16 mouse cellular contexts compared by ENCODE assay signal in genomic region chrX:96501580-96501979, GRCm38 (mm10). TPM values are rescaled to one million over a fixed set of nuclear protein-coding genes. Genes with fewer than 3 reads are reported as not detected.
A peak's percentile ranks its signal among the peaks of the same experiment; 100 is the strongest.
DNase-seq lines count a peak whose midpoint lies in the region; ATAC-seq and TF ChIP-seq lines count a peak whose summit lies in the region.
"Had no signal": no experiment of that assay in that cellular context is flagged by ENCODE, and none has a peak within 500 bp of the region (broad histone marks: within the 10 kb centered on the region; RNA-seq: fewer than 3 reads in every experiment).

No protein-coding gene starts in this region.

- H3K4me2 ChIP-seq in embryonic facial prominence, embryonic 11.5 days (ENCODE audit: low read depth, low read length) = no peak overlapping the region
- no peak overlapping the region for H3K4me2 ChIP-seq in kidney, postnatal 0 days (ENCODE audit: low read length)
- H3K4me2 ChIP-seq: heart, embryonic 13.5 days; limb, embryonic 13.5 days; lung, embryonic 15.5 days; midbrain, embryonic 15.5 days; neural tube, embryonic 13.5 days had no signal

- DNase-seq in embryonic facial prominence, embryonic 11.5 days (ENCODE audit: low spot score) = peak; percentile 2
- DNase-seq in embryonic facial prominence, embryonic 10.5 days (ENCODE audit: low spot score) = no peak
- peak; percentile 8 for DNase-seq in kidney, postnatal 0 days (ENCODE audit: low spot score)
- no peak for DNase-seq in kidney, postnatal 4 days
- peak; percentile 46 for DNase-seq in 3T3-L1 (ENCODE audit: low read depth, low spot score)
- DNase-seq in Patski (ENCODE audit: low read depth, low spot score) = no peak
- DNase-seq in limb, embryonic 10.5 days (ENCODE audit: low spot score) = no peak
- no peak for DNase-seq in urinary bladder, postnatal 36 days (ENCODE audit: low spot score in 2 of 2)
- DNase-seq: gastrocnemius, postnatal 10 days; right cerebral cortex, adult 18-20 months had no signal

- no peak overlapping the region for H3K9ac ChIP-seq in embryonic facial prominence, embryonic 11.5 days (replicated peaks; ENCODE audit: low read length)
- no peak overlapping the region for H3K9ac ChIP-seq in kidney, postnatal 0 days (ENCODE audit: low read depth, low read length)
- H3K9ac ChIP-seq: heart, embryonic 13.5 days; limb, embryonic 13.5 days; lung, embryonic 15.5 days; midbrain, embryonic 15.5 days; neural tube, embryonic 13.5 days had no signal

- H3K4me3 ChIP-seq in embryonic facial prominence, embryonic 11.5 days (ENCODE audit: low read depth, low read length) = no peak overlapping the region
- no peak overlapping the region for H3K4me3 ChIP-seq in embryonic facial prominence, embryonic 10.5 days
- no peak overlapping the region for H3K4me3 ChIP-seq in kidney, postnatal 0 days (replicated peaks; ENCODE audit: low read depth, low read length)
- H3K4me3 ChIP-seq in limb, embryonic 10.5 days = no peak overlapping the region
- H3K4me3 ChIP-seq: heart, embryonic 13.5 days; limb, embryonic 13.5 days; lung, embryonic 15.5 days; midbrain, embryonic 15.5 days; neural tube, embryonic 13.5 days had no signal

- 60% methylated on average over 1 of the region's 1 CpGs for WGBS in embryonic facial prominence, embryonic 11.5 days
- 67% methylated on average over 1 of the region's 1 CpGs for WGBS in embryonic facial prominence, embryonic 10.5 days
- 53% methylated on average over 1 of the region's 1 CpGs for WGBS in kidney, postnatal 0 days
- 56% methylated on average over 1 of the region's 1 CpGs for WGBS in limb, embryonic 10.5 days

- H3K36me3 ChIP-seq in embryonic facial prominence, embryonic 11.5 days (replicated peaks; ENCODE audit: control insufficient read depth, insufficient read depth, low read depth, low read length) = no peaks in the 10 kb centered on the region
- 0 out of 2 replicates have a peak, but pooled peaks cover 4% of the 10 kb centered on the region for H3K36me3 ChIP-seq in embryonic facial prominence, embryonic 10.5 days (replicated peaks)
- no peaks in the 10 kb centered on the region for H3K36me3 ChIP-seq in kidney, postnatal 0 days (ENCODE audit: insufficient read depth, low read length)
- H3K36me3 ChIP-seq in limb, embryonic 10.5 days = peaks cover 4% of the 10 kb centered on the region; the same call in 1 of the 2 replicates
- H3K36me3 ChIP-seq: heart, embryonic 13.5 days; limb, embryonic 13.5 days; lung, embryonic 15.5 days; midbrain, embryonic 15.5 days; neural tube, embryonic 13.5 days had no signal

- no peaks in the 10 kb centered on the region for H3K9me3 ChIP-seq in embryonic facial prominence, embryonic 11.5 days (replicated peaks; ENCODE audit: control insufficient read depth, low read length)
- H3K9me3 ChIP-seq in embryonic facial prominence, embryonic 10.5 days = no peaks in the 10 kb centered on the region
- H3K9me3 ChIP-seq in kidney, postnatal 0 days (replicated peaks; ENCODE audit: low read length) = no peaks in the 10 kb centered on the region
- no peaks in the 10 kb centered on the region for H3K9me3 ChIP-seq in limb, embryonic 10.5 days (replicated peaks)
- H3K9me3 ChIP-seq: heart, embryonic 13.5 days; limb, embryonic 13.5 days; lung, embryonic 15.5 days; midbrain, embryonic 15.5 days; neural tube, embryonic 13.5 days had no signal

- POLR2A ChIA-PET in Patski (lab: Charles Lee) = no interaction called here

- no peaks in the 10 kb centered on the region for H3K4me1 ChIP-seq in embryonic facial prominence, embryonic 11.5 days (ENCODE audit: control insufficient read depth, insufficient read depth, low read length)
- no peaks in the 10 kb centered on the region for H3K4me1 ChIP-seq in embryonic facial prominence, embryonic 10.5 days
- H3K4me1 ChIP-seq in kidney, postnatal 0 days (replicated peaks; ENCODE audit: insufficient read depth, low read length) = no peaks in the 10 kb centered on the region
- no peaks in the 10 kb centered on the region for H3K4me1 ChIP-seq in limb, embryonic 10.5 days
- H3K4me1 ChIP-seq: heart, embryonic 13.5 days; limb, embryonic 13.5 days; lung, embryonic 15.5 days; midbrain, embryonic 15.5 days; neural tube, embryonic 13.5 days had no signal

- peak; percentile 51 for TF ChIP-seq CTCF in kidney, postnatal 0 days (IDR thresholded peaks at IDR 0.05; ENCODE audit: low read depth)
- TF ChIP-seq CTCF in Patski (IDR thresholded peaks at IDR 0.05) = peak; percentile 20

- H3K27me3 ChIP-seq in embryonic facial prominence, embryonic 11.5 days (ENCODE audit: control insufficient read depth, insufficient read depth, low read length) = no peaks in the 10 kb centered on the region
- no peaks in the 10 kb centered on the region for H3K27me3 ChIP-seq in embryonic facial prominence, embryonic 10.5 days (replicated peaks; ENCODE audit: low read depth, poor library complexity, severe bottlenecking)
- H3K27me3 ChIP-seq in kidney, postnatal 0 days (ENCODE audit: insufficient read depth, low read length) = no peaks in the 10 kb centered on the region
- peaks cover 46% of the 10 kb centered on the region for H3K27me3 ChIP-seq in Patski
- no peaks in the 10 kb centered on the region for H3K27me3 ChIP-seq in limb, embryonic 10.5 days (ENCODE audit: low read depth, poor library complexity, severe bottlenecking)
- H3K27me3 ChIP-seq: heart, embryonic 13.5 days; limb, embryonic 13.5 days; lung, embryonic 15.5 days; midbrain, embryonic 15.5 days; neural tube, embryonic 13.5 days had no signal

- ATAC-seq in embryonic facial prominence, embryonic 11.5 days (replicated peaks; ENCODE audit: insufficient number of reproducible peaks, low FRiP score, low TSS enrichment, low read depth) = no peak
- ATAC-seq in kidney, postnatal 0 days (replicated peaks; ENCODE audit: low FRiP score, low read depth) = no peak
- no peak for ATAC-seq in Patski
- ATAC-seq: inflammation-experienced regulatory T-cells, adult 6 months; midbrain, embryonic 15.5 days had no signal

- in situ Hi-C loops in Patski (cut with MboI; ENCODE audit: low pct_unique_long_range_greater_than_20kb) = no loop called here

- CTCF ChIA-PET in Patski (lab: Charles Lee) = interaction anchor here (1.1 kb wide), 1 partner anchor 18 kb away, joined by 3 read pairs; no protein-coding TSS in a partner anchor

- no peak overlapping the region for H3K27ac ChIP-seq in embryonic facial prominence, embryonic 11.5 days (replicated peaks; ENCODE audit: low read depth, low read length)
- no peak overlapping the region for H3K27ac ChIP-seq in embryonic facial prominence, embryonic 10.5 days (replicated peaks)
- H3K27ac ChIP-seq in kidney, postnatal 0 days = no peak overlapping the region
- H3K27ac ChIP-seq in limb, embryonic 10.5 days = no peak overlapping the region
- H3K27ac ChIP-seq: heart, embryonic 13.5 days; limb, embryonic 13.5 days; lung, embryonic 15.5 days; midbrain, embryonic 15.5 days; neural tube, embryonic 13.5 days had no signal

RNA-seq across cellular contexts. Expression of gene Hsf3, which starts 45.5 kb away (rescaled TPM):
- 0.17 TPM in 1 of 2 replicates, not detected in the other for polyA plus RNA-seq in embryonic facial prominence, embryonic 11.5 days (2014; fragmentation: Nextera tagmentation; extraction: Ambion mirVana)
- polyA plus RNA-seq in embryonic facial prominence, embryonic 10.5 days (2016; fragmentation: Nextera tagmentation; extraction: Ambion mirVana) = 0.10 and 0.15 TPM in 2 replicates
- polyA plus RNA-seq in kidney, postnatal 0 days (2015; fragmentation: Nextera tagmentation; extraction: Ambion mirVana) = 0.17 and 0.29 TPM in 2 replicates
- not detected for polyA plus RNA-seq in Patski (2021)
- 0.13 TPM in 1 of 2 replicates, not detected in the other for polyA plus RNA-seq in limb, embryonic 10.5 days (2016; fragmentation: Nextera tagmentation; extraction: Ambion mirVana)
- polyA plus RNA-seq: heart, embryonic 13.5 days; inflammation-experienced regulatory T-cells, adult 6 months; neural tube, embryonic 13.5 days had no signal

RNA-seq across cellular contexts. Expression of gene Heph, which starts 46.4 kb away (rescaled TPM):
- 27.6 and 28.0 TPM in 2 replicates for polyA plus RNA-seq in embryonic facial prominence, embryonic 11.5 days (2014; fragmentation: Nextera tagmentation; extraction: Ambion mirVana)
- polyA plus RNA-seq in embryonic facial prominence, embryonic 10.5 days (2016; fragmentation: Nextera tagmentation; extraction: Ambion mirVana) = 18.8 and 19.0 TPM in 2 replicates
- polyA plus RNA-seq in kidney, postnatal 0 days (2015; fragmentation: Nextera tagmentation; extraction: Ambion mirVana) = 21.7 and 24.1 TPM in 2 replicates
- 0.17 TPM for polyA plus RNA-seq in Patski (2021)
- 18.7 and 24.7 TPM in 2 replicates for polyA plus RNA-seq in limb, embryonic 10.5 days (2016; fragmentation: Nextera tagmentation; extraction: Ambion mirVana)
- polyA plus RNA-seq: inflammation-experienced regulatory T-cells, adult 6 months had no signal

Comparison
In these comparisons a context has a peak if more than half of its experiments do, and no peak if none do; other contexts are left out.
1. DNase-seq: peak in embryonic facial prominence, embryonic 11.5 days (single experiment), kidney, postnatal 0 days (single experiment) and 3T3-L1 (single experiment); none in embryonic facial prominence, embryonic 10.5 days (single experiment), kidney, postnatal 4 days (0 of 2), Patski (single experiment), limb, embryonic 10.5 days (single experiment) and urinary bladder, postnatal 36 days (0 of 2).
2. RNA of gene Heph, which starts 46.4 kb away (polyA plus RNA-seq): 27.6 to 28.0 TPM in embryonic facial prominence, embryonic 11.5 days, 18.7 to 24.7 TPM in limb, embryonic 10.5 days, 21.7 to 24.1 TPM in kidney, postnatal 0 days and 18.8 to 19.0 TPM in embryonic facial prominence, embryonic 10.5 days; 0.17 TPM in Patski (single experiment); every median in the first group is over 10 times any median in the second.